In the genomic region with DNA sequence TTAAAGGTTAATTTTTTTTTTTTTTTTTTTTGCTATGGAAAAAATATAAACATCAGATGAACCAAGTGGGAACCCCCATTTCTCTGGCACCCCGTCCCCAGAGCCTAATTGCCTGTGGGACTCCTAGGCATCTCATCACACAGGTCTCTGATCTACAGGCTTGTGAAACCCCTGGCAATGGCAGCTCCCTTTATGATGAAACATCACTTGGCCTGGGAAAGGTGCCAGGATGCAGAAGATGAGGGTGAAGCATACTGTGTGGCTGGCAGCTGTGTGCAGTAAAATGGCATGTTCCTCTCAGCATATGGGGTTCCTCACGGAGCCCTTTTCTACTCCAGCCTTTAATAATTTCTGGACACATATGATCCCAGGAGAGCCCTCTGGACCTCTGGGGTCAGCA, we compare ENCODE assay signal across 9 mouse cellular contexts. TPM values are rescaled to one million over a fixed set of nuclear protein-coding genes. Genes with fewer than 3 reads are reported as not detected.
DNase-seq lines count a peak whose midpoint lies in the region; ATAC-seq and TF ChIP-seq lines count a peak whose summit lies in the region.
"Had no signal": no experiment of that assay in that cellular context is flagged by ENCODE, and none has a peak within 500 bp of the region (broad histone marks: within the 10 kb centered on the region; RNA-seq: fewer than 3 reads in every experiment).

No protein-coding gene starts in this region.

- peak; percentile 55; the same call in 1 of the 2 replicates for ATAC-seq in heart, embryonic 16.5 days (replicated peaks; ENCODE audit: extremely low read depth, insufficient read depth, low FRiP score)
- no peak for ATAC-seq in heart, embryonic 12.5 days (ENCODE audit: insufficient number of reproducible peaks, low FRiP score)
- peak; percentile 42; the same call in 1 of the 2 replicates for ATAC-seq in neural tube, embryonic 13.5 days (ENCODE audit: low read depth)

- H3K4me2 ChIP-seq in heart, embryonic 16.5 days (ENCODE audit: low read depth, low read length), result peak overlapping the region; percentile 4; the same call in 1 of the 2 replicates
- H3K4me2 ChIP-seq in heart, embryonic 12.5 days, result no peak overlapping the region
- H3K4me2 ChIP-seq in neural tube, embryonic 13.5 days, result peak overlapping the region; percentile 31
- H3K4me2 ChIP-seq: liver, embryonic 13.5 days had no signal

- intact Hi-C loops in left cerebral cortex, postnatal 10 days (cut with DNase I), result no loop called here

- DNase-seq in cerebellum, adult 18-20 months, result peak; percentile 68 to 75
- peak; percentile 27 to 44 for DNase-seq in left cerebral cortex, postnatal 10 days (ENCODE audit: extremely low spot score in 1 of 2, low spot score in 2 of 2)
- DNase-seq in spleen, postnatal 14 days (ENCODE audit: low spot score in 2 of 2), result no peak
- no peak for DNase-seq in testis, postnatal 14 days (ENCODE audit: low spot score)
- DNase-seq: liver, embryonic 13.5 days had no signal

- no peaks in the 10 kb centered on the region for H3K36me3 ChIP-seq in heart, embryonic 16.5 days (ENCODE audit: control insufficient read depth, insufficient read depth)
- no peaks in the 10 kb centered on the region for H3K36me3 ChIP-seq in heart, embryonic 12.5 days
- no peaks in the 10 kb centered on the region for H3K36me3 ChIP-seq in C2C12 (ENCODE audit: control insufficient read depth, insufficient read depth)
- H3K36me3 ChIP-seq in neural tube, embryonic 13.5 days, result no peaks in the 10 kb centered on the region
- H3K36me3 ChIP-seq: liver, embryonic 13.5 days had no signal

- no peaks in the 10 kb centered on the region for H3K9me3 ChIP-seq in heart, embryonic 16.5 days (replicated peaks; ENCODE audit: control insufficient read depth, low read length)
- H3K9me3 ChIP-seq in heart, embryonic 12.5 days (replicated peaks), result no peaks in the 10 kb centered on the region
- no peaks in the 10 kb centered on the region for H3K9me3 ChIP-seq in neural tube, embryonic 13.5 days
- H3K9me3 ChIP-seq: liver, embryonic 13.5 days had no signal

- no peak overlapping the region for H3K4me3 ChIP-seq in heart, embryonic 16.5 days (ENCODE audit: low read length)
- H3K4me3 ChIP-seq in heart, embryonic 12.5 days, result no peak overlapping the region
- no peak overlapping the region for H3K4me3 ChIP-seq in C2C12 (ENCODE audit: insufficient read depth, poor library complexity, severe bottlenecking)
- H3K4me3 ChIP-seq in neural tube, embryonic 13.5 days, result no peak overlapping the region
- H3K4me3 ChIP-seq: liver, embryonic 13.5 days had no signal

- peak overlapping the region; percentile 44 for H3K27ac ChIP-seq in heart, embryonic 16.5 days (ENCODE audit: low read length)
- H3K27ac ChIP-seq in heart, embryonic 12.5 days (ENCODE audit: poor library complexity, severe bottlenecking), result no peak overlapping the region
- H3K27ac ChIP-seq in neural tube, embryonic 13.5 days (replicated peaks), result peak overlapping the region; percentile 86
- H3K27ac ChIP-seq: liver, embryonic 13.5 days had no signal

- no peak overlapping the region for H3ac ChIP-seq in C2C12 (ENCODE audit: control insufficient read depth, insufficient read length, low read depth)

- H3K79me2 ChIP-seq in C2C12 (ENCODE audit: control insufficient read depth, insufficient read depth), result peaks cover 84% of the 10 kb centered on the region

- no peak overlapping the region; the same call in 1 of the 2 replicates for H3K9ac ChIP-seq in heart, embryonic 16.5 days (ENCODE audit: low read length)
- H3K9ac ChIP-seq in heart, embryonic 12.5 days, result no peak overlapping the region
- H3K9ac ChIP-seq in neural tube, embryonic 13.5 days, result no peak overlapping the region
- H3K9ac ChIP-seq: liver, embryonic 13.5 days had no signal

- no peak for TF ChIP-seq CTCF in C2C12 (IDR thresholded peaks at IDR 0.05; ENCODE audit: control insufficient read depth, insufficient read depth, insufficient read length)

- WGBS in heart, embryonic 16.5 days, result 40% methylated on average over 2 of the region's 2 CpGs
- 68% methylated on average over 2 of the region's 2 CpGs for WGBS in heart, embryonic 12.5 days
- WGBS in neural tube, embryonic 13.5 days, result 23% methylated on average over 2 of the region's 2 CpGs

- peaks cover 36% of the 10 kb centered on the region for H3K4me1 ChIP-seq in heart, embryonic 16.5 days (ENCODE audit: control insufficient read depth, insufficient read depth, low read length)
- H3K4me1 ChIP-seq in heart, embryonic 12.5 days (replicated peaks), result peaks cover 29% of the 10 kb centered on the region
- H3K4me1 ChIP-seq in neural tube, embryonic 13.5 days (replicated peaks), result peaks cover 71% of the 10 kb centered on the region
- H3K4me1 ChIP-seq: liver, embryonic 13.5 days had no signal

- H3K27me3 ChIP-seq in heart, embryonic 16.5 days (ENCODE audit: control insufficient read depth, insufficient read depth, low read length), result no peaks in the 10 kb centered on the region
- H3K27me3 ChIP-seq in heart, embryonic 12.5 days (replicated peaks), result no peaks in the 10 kb centered on the region
- no peaks in the 10 kb centered on the region for H3K27me3 ChIP-seq in C2C12 (ENCODE audit: control insufficient read depth, insufficient read depth, insufficient read length)
- H3K27me3 ChIP-seq in neural tube, embryonic 13.5 days, result no peaks in the 10 kb centered on the region
- H3K27me3 ChIP-seq: liver, embryonic 13.5 days had no signal

- H3K79me3 ChIP-seq in C2C12 (ENCODE audit: low read depth), result peaks cover 55% of the 10 kb centered on the region

TF ChIP-seq in C2C12, 6 proteins besides CTCF, POLR2A, EP300 and RAD21:
- TF ChIP-seq FOSL1 (IDR thresholded peaks at IDR 0.05; ENCODE audit: insufficient read depth, low read length, poor library complexity, severe bottlenecking) (no peak), CEBPB (IDR thresholded peaks at IDR 0.05; ENCODE audit: low read depth) (peak; percentile 70), MYOD1 (IDR thresholded peaks at IDR 0.05; ENCODE audit: control insufficient read depth, insufficient read length, low read depth) (peak; percentile 33), USF1 (IDR thresholded peaks at IDR 0.05; ENCODE audit: low read depth) (no peak), MAX (IDR thresholded peaks at IDR 0.05) (no peak), MYOG (IDR thresholded peaks at IDR 0.05; ENCODE audit: control insufficient read depth, extremely low read depth, insufficient read length) (no peak)

RNA-seq across cellular contexts. Expression of a gene that starts 40.3 kb away (rescaled TPM):
- 148 and 153 TPM in 2 replicates for polyA plus RNA-seq in heart, embryonic 16.5 days (2015; fragmentation: Nextera tagmentation; extraction: Ambion mirVana)
- 73.6 and 80.0 TPM in 2 replicates for polyA plus RNA-seq in heart, embryonic 12.5 days (2016; fragmentation: Nextera tagmentation; extraction: Ambion mirVana)
- 41.5 TPM for polyA plus RNA-seq in C2C12 (2012; fragmentation: generic; extraction: Trizol)
- total RNA-seq in left cerebral cortex, postnatal 10 days (2021), result 100 to 1,000 TPM; 741 to 808 TPM
- 450 and 454 TPM in 2 replicates for polyA plus RNA-seq in neural tube, embryonic 13.5 days (2015; fragmentation: Nextera tagmentation; extraction: Ambion mirVana)

Comparison
In these comparisons a context has a peak if more than half of its experiments do, and no peak if none do; other contexts are left out.
1. DNase-seq: peak in cerebellum, adult 18-20 months (2 of 2) and left cerebral cortex, postnatal 10 days (2 of 2); none in spleen, postnatal 14 days (0 of 2) and testis, postnatal 14 days (single experiment).